Mouse (Mus musculus) G1E (cell line): Measurements from ENCODE around the gene Spty2d1.

Experiments
- CTCF ChIP-seq: IDR thresholded peaks from 2 replicates; pipeline ENCODE4 v1.5.1; 2012; ENCODE audit warnings: low read depth, low read length, inconsistent platforms, mixed read lengths
- GATA1 ChIP-seq: IDR thresholded peaks from 2 replicates; pipeline ENCODE4 v1.6.1; 2012; ENCODE audit warnings: borderline replicate concordance, low read length, inconsistent platforms, mixed read lengths
- TAL1 ChIP-seq: conservative IDR thresholded peaks from 2 replicates; pipeline ENCODE4 v1.6.1; 2012; ENCODE audit warnings: low read depth, low read length, inconsistent platforms, mixed read lengths

GRCm38 (mm10) chr7:47025429-47025828 is 17.2 kb upstream of the Spty2d1 start:
- TF ChIP-seq CTCF: no peak
- TF ChIP-seq TAL1: no peak
- no peak for TF ChIP-seq GATA1
